Mouse (Mus musculus): ENCODE measurements around the gene Psd.

The Psd gene

DNA sequence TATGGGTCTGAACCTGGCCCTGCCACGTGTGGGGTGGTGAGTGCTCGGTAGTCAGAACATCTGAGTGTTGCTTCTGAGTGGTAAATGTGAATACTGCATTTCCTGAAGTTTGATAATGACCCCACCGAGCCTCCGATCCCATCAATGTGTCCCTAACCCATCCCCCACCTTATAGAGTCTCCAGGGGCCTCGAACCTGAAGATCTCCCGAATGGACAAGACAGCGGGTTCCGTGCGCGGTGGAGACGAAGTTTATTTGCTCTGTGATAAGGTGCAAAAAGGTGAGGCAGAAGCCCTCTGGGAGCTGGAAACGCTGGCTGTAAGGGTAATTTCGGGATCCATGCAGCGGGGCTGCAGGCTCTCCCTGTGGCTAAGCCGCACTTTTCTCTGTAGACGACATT, 19.2 kb downstream of the Psd start:
- POLR2A ChIA-PET: interaction anchor here in 2 of 4 experiments (0.6 to 1.5 kb wide), 4 partner anchors 21 to 195 kb away, joined by 3 to 7 read pairs (median 3); partner anchors contain the start of gene Fbxl15 (in 1 of the 2)
- CTCF ChIA-PET: interaction anchor here in 1 of 4 experiments (0.5 kb wide), 1 partner anchor 175 kb away, joined by 3 read pairs; no protein-coding TSS in a partner anchor

DNA sequence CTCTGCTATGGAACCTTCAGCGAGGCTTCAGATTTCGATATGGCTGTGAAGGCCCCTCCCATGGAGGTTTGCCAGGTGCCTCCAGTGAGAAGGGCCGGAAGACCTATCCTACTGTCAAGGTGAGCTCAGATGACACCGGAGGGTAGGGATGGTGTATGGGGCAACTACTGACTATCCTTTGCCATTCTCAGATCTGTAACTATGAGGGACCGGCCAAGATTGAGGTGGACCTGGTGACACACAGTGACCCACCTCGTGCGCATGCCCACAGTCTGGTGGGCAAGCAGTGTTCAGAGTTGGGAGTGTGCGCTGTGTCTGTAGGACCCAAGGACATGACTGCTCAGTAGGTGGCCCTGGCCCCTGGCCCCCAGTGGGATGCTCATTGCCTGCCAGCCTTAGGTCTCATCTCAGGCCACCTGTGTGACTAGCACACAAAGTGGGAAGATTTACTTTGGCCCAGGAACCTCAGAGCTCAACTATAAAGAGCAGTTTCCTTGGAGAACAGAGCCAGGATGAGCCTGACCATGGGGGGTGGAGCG, 20.1 kb downstream of the Psd start:
- POLR2A ChIA-PET: interaction anchor here in 2 of 4 experiments (0.5 to 3.2 kb wide), 6 partner anchors 9 to 196 kb away, joined by 3 to 16 read pairs (median 3); partner anchors contain the start of gene Fbxl15 (in 1 of the 2)
- CTCF ChIA-PET: interaction anchor here in 3 of 4 experiments (0.5 to 0.9 kb wide), 3 partner anchors 7 to 337 kb away, joined by 3 read pairs; no protein-coding TSS in a partner anchor

DNA sequence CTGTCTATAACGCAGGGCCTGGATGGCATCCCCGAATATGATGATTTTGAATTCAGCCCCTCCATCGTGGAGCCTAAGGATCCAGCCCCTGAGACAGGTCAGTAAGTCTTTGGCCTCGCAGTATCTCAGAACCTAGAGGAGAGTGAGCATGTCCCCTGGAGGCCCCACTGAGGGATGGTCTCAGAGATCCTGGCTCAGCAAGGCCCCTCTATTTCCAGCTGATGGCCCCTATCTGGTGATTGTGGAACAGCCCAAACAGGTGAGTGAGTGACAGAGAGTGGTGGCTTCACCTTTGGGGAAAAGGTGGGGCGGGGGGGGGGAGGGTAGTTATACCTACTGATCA, 20.7 kb downstream of the Psd start:
- POLR2A ChIA-PET: interaction anchor here in 2 of 4 experiments (0.6 to 3.2 kb wide), 3 partner anchors 9 to 98 kb away, joined by 3 to 16 read pairs (median 7); no protein-coding TSS in a partner anchor

DNA sequence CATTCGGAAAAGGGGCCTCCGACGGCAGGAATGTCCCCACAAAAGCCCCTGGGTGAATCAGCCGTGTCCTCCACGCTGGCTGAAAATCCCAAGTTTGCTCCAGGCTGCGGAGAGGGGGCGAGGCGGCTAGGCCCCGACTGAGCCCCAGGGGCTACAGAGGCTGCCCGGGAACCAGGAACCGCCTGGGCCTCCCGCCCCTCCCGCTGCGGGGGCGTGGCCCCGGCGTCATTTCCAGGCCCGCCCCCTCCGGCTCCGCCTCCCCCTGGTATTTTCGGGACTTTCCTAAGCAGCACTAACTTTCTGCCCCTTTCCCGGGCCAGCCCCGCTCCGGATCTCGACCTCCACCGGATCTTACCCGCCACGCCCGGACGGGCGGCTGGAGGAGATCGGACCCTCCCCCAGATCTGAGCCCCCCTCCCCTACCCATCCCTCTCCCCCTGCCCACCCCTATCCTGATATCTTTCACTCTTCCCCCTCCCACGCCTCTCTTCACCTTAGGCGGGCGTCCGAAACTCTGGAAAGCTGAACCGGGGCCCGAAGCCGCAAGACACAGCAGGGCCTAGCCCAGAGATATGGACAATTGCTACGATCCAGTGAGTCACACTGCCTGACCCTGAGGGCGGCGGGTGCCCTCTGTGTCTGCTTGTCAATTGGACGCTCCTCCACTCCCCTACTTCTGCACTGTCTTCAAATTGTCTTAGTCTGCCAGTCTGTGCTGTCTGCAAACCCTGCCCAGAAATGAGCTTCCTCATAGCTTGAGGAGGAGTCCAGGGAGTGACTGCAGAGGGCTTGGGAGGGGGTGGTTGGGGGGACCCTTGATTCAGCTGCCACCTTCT, 21.3 kb downstream of the Psd start:
- ChIA-PET CTCF (interaction anchor here in 3 of 4 experiments (0.6 to 2.1 kb wide), 12 partner anchors 8 to 166 kb away, joined by 3 to 16 read pairs (median 5); partner anchors contain the start of gene Fbxl15 (in 1 of the 3)), POLR2A (interaction anchor here in 3 of 4 experiments (0.6 to 3.2 kb wide), 11 partner anchors 10 to 268 kb away, joined by 3 to 16 read pairs (median 7); partner anchors contain the start of genes Fbxl15 (in 2 of the 3) and Nolc1 (in 1 of the 3))

More for the DNA sequence above, 20.7 kb downstream of the Psd start:
- CTCF ChIA-PET: interaction anchor here in 3 of 4 experiments (0.6 to 0.9 kb wide), 4 partner anchors 8 to 165 kb away, joined by 3 to 14 read pairs (median 3); no protein-coding TSS in a partner anchor

DNA sequence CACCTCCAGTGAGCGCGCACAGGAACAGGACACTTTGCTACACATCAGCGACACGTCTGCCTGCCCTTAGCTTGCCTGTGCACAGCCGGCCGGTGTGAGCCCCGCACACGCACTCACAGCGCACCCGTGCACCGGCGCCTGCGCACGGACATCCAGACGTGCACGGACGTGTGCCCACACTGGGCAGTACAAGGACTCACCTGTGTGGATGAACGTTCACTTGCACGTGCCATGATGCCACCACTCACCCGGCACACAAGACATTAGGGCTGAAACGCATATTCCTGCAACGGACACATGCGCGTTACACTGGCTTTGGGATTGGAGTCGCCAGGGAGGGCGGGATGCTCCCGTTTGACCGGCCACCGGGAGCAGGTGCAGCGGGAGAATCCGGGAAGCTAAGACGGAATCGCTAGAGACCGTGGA, 22.0 kb downstream of the Psd start:
- ChIA-PET CTCF (interaction anchor here (0.5 to 2.1 kb wide), 40 partner anchors 10 to 265 kb away, joined by 3 to 18 read pairs (median 5); partner anchors contain the start of genes Fbxl15 (in 2 of the 4), Actr1a (in 1 of the 4), Elovl3 (in 1 of the 4) and Gbf1 (in 1 of the 4)), POLR2A (interaction anchor here in 3 of 4 experiments (0.9 to 3.2 kb wide), 25 partner anchors 10 to 268 kb away, joined by 3 to 16 read pairs (median 5); partner anchors contain the start of genes Fbxl15 (in 3 of the 3), Gbf1 (in 1 of the 3), Nolc1 (in 1 of the 3) and Pitx3 (in 1 of the 3))

DNA sequence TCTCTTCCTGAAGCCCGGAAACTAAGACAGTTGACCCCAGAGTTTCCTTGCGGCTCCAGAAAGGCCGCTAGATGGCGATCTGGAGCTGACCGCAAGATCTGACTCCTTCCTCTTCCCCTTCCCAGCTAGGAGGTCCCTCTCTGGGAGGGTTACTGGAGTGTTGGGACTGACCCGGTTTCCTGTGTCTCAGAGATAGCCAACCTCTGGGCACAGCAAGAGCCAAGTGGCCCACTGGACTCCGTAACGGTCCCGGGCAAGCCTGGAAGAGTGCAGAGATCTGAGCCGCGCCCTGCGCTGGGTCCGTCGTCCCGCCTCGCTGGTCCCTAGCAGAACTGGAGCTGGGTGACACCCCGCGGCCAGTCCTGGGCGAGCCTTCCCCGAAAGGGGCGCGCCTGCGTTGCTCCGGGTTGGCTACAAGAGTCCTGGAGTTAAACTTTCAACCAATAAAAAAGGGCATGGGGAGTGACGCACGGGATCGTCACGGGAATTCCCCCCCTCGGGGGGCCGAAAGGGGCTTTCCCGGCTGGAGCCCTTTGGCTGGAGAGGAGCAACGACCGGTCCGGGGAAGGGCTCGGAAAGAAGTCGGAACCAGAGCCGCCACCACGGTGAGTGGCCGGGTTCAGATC, 22.6 kb downstream of the Psd start, which contains the start of gene Nfkb2:
TSS of gene Nfkb2 (plus strand) at position 105 of the 626 bp plus-strand sequence.
- POLR2A ChIA-PET: interaction anchor here in 3 of 4 experiments (0.9 to 3.2 kb wide), 26 partner anchors 11 to 267 kb away, joined by 3 to 16 read pairs (median 4); partner anchors contain the start of genes Fbxl15 (in 3 of the 3), Gbf1 (in 1 of the 3), Nolc1 (in 1 of the 3) and Pitx3 (in 1 of the 3)
- CTCF ChIA-PET: interaction anchor here (0.5 to 2.1 kb wide), 61 partner anchors 10 to 769 kb away, joined by 3 to 18 read pairs (median 4); partner anchors contain the start of genes Elovl3 (in 2 of the 4), Fbxl15 (in 2 of the 4), Gbf1 (in 2 of the 4) and Actr1a (in 1 of the 4)

DNA sequence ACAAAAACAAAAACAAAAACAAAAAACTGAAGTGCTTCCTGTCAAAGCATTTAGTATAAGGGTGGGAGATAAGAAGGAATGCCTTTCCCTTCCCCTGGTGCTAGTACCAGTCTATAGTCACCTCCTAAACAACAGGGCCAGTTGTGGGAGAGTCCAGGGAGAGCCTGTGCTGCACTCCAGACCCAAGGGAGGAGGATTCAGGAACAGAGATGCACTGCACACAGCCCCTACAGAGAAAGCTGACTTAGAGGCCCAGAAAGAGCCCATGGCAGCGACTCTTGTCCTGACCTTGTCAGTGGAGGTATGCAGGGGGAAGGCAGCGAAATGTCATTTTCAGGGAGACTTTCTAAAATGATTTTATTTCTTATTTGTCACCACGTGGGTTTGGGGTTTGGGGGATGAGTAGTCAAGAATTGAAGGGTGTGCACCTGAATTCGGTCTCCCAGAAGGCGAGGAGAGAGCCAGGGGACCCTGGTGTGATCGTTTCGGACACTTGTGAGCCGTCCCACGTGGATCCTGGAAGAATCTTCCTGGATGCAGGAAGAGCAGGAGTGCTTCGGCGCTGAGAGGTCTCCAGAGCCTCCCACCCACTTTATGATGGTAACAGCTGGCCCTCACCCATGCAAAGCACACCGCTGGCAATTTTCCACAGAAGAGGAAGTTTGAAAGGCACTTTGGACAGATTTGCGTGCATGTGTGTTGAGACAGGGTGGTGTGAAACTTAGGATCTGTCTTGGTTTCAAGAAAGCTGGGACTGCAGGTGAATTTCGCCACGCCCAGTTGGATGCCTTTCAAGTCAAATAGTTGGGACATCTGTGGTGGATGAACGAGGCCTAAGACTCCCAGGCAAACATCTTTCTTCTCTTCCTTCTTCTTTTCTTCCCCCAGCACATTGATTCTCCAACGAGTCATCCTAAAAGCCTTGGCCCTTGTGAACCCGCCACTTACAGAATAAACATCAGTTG, 23.4 kb downstream of the Psd start:
- ChIA-PET CTCF (interaction anchor here (0.6 to 2.1 kb wide), 57 partner anchors 11 to 834 kb away, joined by 3 to 18 read pairs (median 4); partner anchors contain the start of genes Elovl3 (in 2 of the 4), Fbxl15 (in 2 of the 4), Gbf1 (in 2 of the 4) and Actr1a (in 1 of the 4)), POLR2A (interaction anchor here in 3 of 4 experiments (0.5 to 3.2 kb wide), 24 partner anchors 8 to 257 kb away, joined by 3 to 16 read pairs (median 5); partner anchors contain the start of genes Fbxl15 (in 3 of the 3), Gbf1 (in 1 of the 3), Pitx3 (in 1 of the 3) and Sufu (in 1 of the 3))

DNA sequence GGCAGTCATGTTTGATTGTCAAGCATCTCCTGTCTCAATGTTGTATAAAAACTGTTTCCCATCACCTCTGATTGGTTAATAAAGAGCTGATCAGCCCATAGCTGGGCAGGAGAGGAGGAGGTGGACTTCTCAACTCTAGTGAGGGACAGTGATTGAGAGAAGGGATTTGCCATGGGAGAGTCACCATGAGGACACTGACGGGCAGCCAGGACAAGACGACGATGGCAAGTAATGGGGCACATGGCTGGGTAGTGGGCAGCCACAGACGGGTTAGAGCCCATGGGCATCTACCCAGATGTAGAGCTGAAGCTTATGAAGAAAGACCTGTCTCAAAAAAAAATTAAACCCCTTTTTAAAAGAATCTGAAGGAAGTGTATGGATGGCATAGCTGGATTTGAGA, 24.4 kb downstream of the Psd start:
- CTCF ChIA-PET: interaction anchor here in 3 of 4 experiments (0.6 to 1.6 kb wide), 3 partner anchors 87 to 835 kb away, joined by 3 read pairs; partner anchors contain the start of gene Calhm2 (in 1 of the 3)
- POLR2A ChIA-PET: interaction anchor here in 1 of 4 experiments (1.1 kb wide), 1 partner anchor 12 kb away, joined by 4 read pairs; no protein-coding TSS in a partner anchor

DNA sequence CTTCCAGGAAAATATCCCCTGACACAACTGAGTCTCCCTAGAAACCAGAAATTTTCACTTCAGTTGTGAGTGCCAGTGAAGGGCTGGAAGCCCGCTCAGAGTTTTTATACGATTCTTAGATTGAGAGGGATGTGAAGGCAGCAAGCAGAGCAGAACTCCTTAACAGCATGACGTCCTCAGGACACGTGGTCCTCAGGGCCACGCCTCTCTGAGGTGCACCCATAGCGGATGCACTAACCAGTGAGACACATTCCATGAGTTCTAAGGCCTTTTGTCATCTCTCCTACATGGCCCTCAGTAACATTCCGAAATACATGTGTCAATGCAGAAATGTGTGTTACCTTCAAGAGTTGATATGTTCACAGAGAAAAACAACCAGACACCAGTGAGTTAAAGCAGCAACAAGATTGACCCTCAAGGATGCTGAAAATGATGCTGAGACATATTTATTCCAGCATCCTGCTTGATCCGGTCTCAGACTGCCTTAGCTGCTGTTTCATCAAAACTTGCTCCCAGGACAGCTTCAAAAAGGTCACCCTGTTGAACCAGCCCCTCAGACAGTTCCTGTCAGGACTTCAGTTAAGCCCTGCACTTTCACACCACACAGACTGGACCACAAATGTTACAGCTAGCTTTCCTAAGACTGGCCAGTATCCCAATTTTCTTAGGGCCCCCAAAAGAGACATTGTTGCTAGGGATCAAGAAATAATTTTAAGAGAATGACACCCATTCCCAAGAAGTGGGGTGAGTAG, 26.5 kb downstream of the Psd start:
- ChIA-PET CTCF (interaction anchor here in 1 of 4 experiments (0.6 kb wide), 1 partner anchor 667 kb away, joined by 4 read pairs; no protein-coding TSS in a partner anchor), POLR2A (interaction anchor here in 2 of 4 experiments (0.7 to 1.4 kb wide), 3 partner anchors 17 to 26 kb away, joined by 3 to 5 read pairs (median 5); no protein-coding TSS in a partner anchor)

DNA sequence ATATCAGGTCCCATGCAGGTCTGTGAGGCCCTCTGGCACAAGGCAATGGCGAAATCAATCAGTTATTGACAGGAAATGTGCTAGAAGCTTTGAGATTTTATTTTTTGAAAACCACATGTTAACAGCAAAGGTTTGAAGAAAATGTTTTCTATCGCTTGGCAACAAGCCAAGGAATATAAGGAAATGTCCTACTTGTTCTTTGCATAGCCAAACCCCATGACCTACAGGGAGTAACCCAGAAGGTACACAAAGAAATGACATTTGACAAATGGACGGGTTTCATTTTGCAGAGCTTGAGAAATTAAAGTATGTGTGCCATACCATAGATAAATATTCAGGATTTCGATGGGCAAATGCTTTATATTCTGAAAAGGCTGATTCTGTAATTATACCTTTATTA, 30.0 kb downstream of the Psd start:
- CTCF ChIA-PET: no interaction called here
- POLR2A ChIA-PET: interaction anchor here in 1 of 4 experiments (0.6 to 1.1 kb wide), 2 partner anchors 33 to 98 kb away, joined by 3 read pairs; no protein-coding TSS in a partner anchor

DNA sequence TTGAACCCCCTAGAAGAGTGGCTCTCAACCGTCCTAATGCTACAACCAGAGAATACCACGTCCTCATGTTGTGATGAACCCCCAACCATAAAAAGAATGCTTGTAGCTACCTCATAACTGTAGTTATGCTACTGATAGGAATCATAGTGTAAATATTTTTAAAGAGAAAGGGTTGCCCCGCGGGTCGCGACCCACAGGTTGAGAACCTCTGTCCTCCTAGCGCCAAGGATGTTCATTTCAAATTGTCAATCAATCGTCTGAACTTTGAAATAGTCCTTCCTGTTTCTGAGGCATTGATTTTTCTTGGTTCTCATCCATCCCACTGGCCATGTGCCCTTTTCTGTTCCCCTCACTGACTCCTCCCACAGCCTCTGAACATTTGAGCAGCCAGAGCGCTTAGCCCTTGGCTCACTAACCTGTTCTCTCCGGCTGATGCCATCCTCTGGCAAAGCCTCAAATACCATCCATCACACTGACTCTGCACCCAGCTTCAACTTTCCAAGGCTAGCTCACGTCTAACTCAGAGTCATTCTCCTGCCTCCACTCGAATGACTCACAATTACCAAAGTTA, 36.3 kb downstream of the Psd start:
- ChIA-PET CTCF (interaction anchor here in 1 of 4 experiments (0.9 to 1.4 kb wide), 2 partner anchors 36 to 470 kb away, joined by 3 read pairs; no protein-coding TSS in a partner anchor), POLR2A (interaction anchor here in 1 of 4 experiments (0.9 kb wide), 1 partner anchor 80 kb away, joined by 3 read pairs; no protein-coding TSS in a partner anchor)

DNA sequence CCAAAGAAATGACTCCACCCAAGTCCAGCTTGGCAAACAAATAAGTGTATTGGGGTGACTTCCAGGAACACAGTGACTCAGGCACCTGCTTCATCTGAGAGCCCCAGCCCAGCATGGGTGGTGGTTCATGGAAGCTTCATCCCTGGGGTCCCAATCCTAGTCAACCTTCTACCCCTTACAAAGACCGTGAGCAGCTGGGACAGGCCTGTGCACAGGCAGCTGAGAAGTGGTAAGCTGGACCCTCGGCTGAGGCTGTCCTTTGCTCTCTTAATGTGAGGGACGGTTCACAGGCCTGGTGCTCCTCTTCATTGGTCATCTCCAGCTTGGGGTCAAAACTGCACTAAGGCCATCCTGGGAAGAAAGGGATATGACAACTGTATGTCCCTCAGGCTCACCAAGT, 39.4 kb downstream of the Psd start:
- ChIA-PET POLR2A (no interaction called here), CTCF (interaction anchor here in 3 of 4 experiments (0.8 to 2.2 kb wide), 5 partner anchors 13 to 152 kb away, joined by 3 to 10 read pairs (median 3); no protein-coding TSS in a partner anchor)

DNA sequence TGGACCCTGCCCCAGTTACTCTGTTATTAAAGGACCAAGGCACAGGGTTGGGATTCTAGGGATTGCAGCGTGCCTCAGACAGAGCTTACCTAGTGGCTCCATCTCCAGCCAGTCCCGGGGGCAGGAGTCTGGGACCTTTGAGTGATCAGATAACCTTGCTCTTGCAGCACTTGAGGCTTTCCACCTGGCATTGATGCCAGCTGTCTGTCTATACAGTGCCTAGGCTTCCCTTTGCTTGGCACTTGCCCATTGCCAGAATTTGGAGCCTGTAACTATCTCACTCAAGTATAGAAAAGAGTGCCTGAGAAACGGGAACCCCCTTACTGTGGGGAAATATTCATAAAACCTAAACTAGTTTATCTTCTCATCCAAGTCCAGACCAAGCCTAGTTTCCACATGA, 40.0 kb downstream of the Psd start:
- POLR2A ChIA-PET: interaction anchor here in 1 of 4 experiments (1.2 kb wide), 1 partner anchor 130 kb away, joined by 3 read pairs; no protein-coding TSS in a partner anchor

DNA sequence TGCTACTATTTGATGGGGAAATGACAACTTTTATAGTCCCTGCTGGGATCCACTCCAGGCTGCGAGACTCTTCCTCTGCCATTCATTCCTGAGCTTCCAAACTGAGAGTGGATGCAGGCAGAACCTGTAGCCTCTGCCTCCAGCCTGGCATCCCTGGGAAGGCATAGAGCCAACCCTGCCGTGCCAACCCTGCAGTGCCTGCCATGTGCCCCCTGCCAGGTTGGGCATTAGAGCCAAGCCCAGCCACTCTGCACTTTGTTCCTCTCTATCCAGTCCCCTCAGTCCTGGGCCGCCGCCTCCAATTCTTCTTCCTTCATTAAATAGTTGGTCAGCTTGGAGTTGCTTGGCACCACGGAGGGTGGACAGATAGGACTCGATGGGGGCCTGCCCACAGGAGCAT, 40.9 kb downstream of the Psd start:
- POLR2A ChIA-PET: interaction anchor here in 1 of 4 experiments (1.2 to 1.4 kb wide), 2 partner anchors 39 to 129 kb away, joined by 3 read pairs; no protein-coding TSS in a partner anchor
- CTCF ChIA-PET: interaction anchor here (0.6 to 1.6 kb wide), 5 partner anchors 18 to 214 kb away, joined by 3 to 12 read pairs (median 5); partner anchors contain the start of gene Nfkb2 (in 2 of the 4)

More for the DNA sequence above, 40.0 kb downstream of the Psd start:
- CTCF ChIA-PET: interaction anchor here (0.6 to 2.2 kb wide), 5 partner anchors 12 to 152 kb away, joined by 3 to 10 read pairs (median 4); no protein-coding TSS in a partner anchor

DNA sequence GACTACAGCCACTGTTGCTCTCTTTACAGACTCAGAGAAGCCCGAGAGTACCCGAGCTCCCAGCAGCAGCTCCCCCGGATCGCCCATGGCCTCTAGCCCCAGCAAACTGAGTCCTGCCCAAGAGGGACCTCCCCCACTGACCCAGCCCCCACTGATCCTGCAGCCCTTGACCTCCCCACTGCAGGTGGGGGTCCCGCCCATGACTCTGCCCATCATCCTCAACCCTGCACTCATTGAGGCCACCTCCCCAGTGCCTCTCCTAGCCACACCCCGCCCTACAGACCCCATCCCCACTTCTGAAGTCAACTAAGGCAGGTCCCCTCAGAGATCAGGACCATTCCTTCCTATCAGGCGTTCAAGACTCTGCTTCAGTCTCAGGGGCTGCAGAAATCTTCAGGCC, 41.3 kb downstream of the Psd start:
- CTCF ChIA-PET: interaction anchor here (0.6 to 1.6 kb wide), 6 partner anchors 18 to 214 kb away, joined by 3 to 12 read pairs (median 4); partner anchors contain the start of gene Nfkb2 (in 2 of the 4)
- POLR2A ChIA-PET: interaction anchor here in 1 of 4 experiments (0.8 to 1.4 kb wide), 4 partner anchors 11 to 128 kb away, joined by 3 read pairs; no protein-coding TSS in a partner anchor

Data from embryonic stem cell, embryonic (primary cell).